Mouse (Mus musculus): Measurements from ENCODE around the gene Ergic1. TPM values are rescaled to one million over a fixed set of nuclear protein-coding genes. Genes with fewer than 3 reads are reported as not detected.

Ergic1 gene
- polyA plus RNA-seq, 1 experiment from 2014 or later, result 39.0 TPM

DNA sequence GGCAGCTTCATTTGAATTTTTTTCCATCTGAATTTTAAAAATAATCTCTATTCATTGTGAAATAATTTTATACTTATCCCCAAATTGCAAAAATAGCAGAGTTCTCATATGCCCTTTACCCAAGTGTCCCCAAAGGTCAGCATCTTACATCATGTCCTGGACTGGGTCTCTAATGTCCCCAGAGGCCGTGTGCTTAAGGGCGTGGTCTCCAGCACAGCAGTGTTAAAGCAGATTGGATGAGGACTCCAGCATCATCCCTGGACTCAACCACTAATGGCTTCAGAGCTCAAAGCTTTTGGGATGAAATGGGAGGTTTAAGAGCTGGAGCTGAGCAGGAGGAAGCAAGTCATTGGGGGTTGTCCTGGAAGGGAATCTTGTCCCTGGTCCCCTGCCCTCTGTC is 45.2 kb downstream of the Ergic1 start:
- no peaks in the 10 kb centered on the region for H3K9me3 ChIP-seq (replicated peaks; ENCODE audit: control insufficient read depth, low read length)
- H3K9ac ChIP-seq (ENCODE audit: low read depth, low read length), result no peak overlapping the region
- H3K4me3 ChIP-seq (ENCODE audit: low read depth, low read length), result no peak overlapping the region
- no peaks in the 10 kb centered on the region for H3K36me3 ChIP-seq (ENCODE audit: control insufficient read depth, insufficient read depth)
- no peak overlapping the region for H3K4me2 ChIP-seq (ENCODE audit: low read depth, low read length)
- no peaks in the 10 kb centered on the region for H3K27me3 ChIP-seq (ENCODE audit: control insufficient read depth, insufficient read depth, low read depth, low read length)
- no peak overlapping the region for H3K27ac ChIP-seq (ENCODE audit: low read length)
- H3K4me1 ChIP-seq (ENCODE audit: control insufficient read depth, low read depth, low read length), result peaks cover 6% of the 10 kb centered on the region
- ATAC-seq (ENCODE audit: low read depth), result no peak
- 80% methylated on average over 2 of the region's 2 CpGs for WGBS (ENCODE audit: insufficient replicate concordance)

DNA sequence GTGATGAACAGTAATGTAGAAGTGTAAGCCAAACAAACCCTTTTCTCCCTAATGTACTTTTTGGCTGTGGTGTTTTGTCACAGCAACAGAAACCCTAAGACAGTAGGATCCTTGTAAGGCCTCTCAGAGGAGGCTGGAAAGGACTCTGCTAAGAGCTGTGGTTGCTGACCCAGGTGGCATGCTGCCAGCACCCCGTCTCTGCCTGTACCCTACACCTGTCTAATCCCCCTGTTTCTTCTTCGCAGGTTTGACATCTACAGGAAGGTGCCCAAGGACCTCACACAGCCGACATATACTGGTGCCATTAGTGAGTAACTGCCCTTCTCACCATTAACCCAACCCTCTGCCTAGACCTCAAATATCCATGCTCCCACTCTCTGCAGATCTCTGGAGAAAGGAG is 47.1 kb downstream of the Ergic1 start:
- 68% methylated on average over 3 of the region's 3 CpGs for WGBS (ENCODE audit: insufficient replicate concordance)
- H3K4me2 ChIP-seq (ENCODE audit: low read depth, low read length), result no peak overlapping the region
- ATAC-seq (ENCODE audit: low read depth), result no peak
- no peaks in the 10 kb centered on the region; the same call in 1 of the 2 replicates for H3K4me1 ChIP-seq (ENCODE audit: control insufficient read depth, low read depth, low read length)
- no peaks in the 10 kb centered on the region for H3K9me3 ChIP-seq (replicated peaks; ENCODE audit: control insufficient read depth, low read length)
- no peak overlapping the region for H3K4me3 ChIP-seq (ENCODE audit: low read depth, low read length)
- H3K27me3 ChIP-seq (ENCODE audit: control insufficient read depth, insufficient read depth, low read depth, low read length), result no peaks in the 10 kb centered on the region
- no peaks in the 10 kb centered on the region for H3K36me3 ChIP-seq (ENCODE audit: control insufficient read depth, insufficient read depth)
- H3K27ac ChIP-seq (ENCODE audit: low read length), result no peak overlapping the region
- H3K9ac ChIP-seq (ENCODE audit: low read depth, low read length), result no peak overlapping the region

DNA sequence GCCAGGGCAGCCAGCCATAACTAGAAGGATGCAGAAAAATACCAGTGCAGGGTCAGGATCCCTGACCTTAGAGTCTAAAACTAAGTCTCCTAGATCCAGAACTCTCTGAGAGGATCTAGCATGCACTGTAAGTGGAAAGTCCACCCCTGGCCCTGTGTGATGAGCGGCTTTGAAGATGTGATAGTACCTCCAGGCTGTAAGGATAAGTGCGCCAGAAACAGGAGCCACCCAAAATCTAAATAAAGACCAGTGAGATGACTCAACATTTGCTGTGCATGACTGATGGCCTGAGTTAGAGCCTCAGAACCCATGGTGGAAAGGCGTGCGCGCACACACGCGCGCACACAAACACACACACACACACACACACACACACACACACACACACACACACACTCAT is 47.6 kb downstream of the Ergic1 start:
- Histone ChIP-seq H3K9ac (ENCODE audit: low read depth, low read length) (no peak overlapping the region), H3K4me2 (ENCODE audit: low read depth, low read length) (no peak overlapping the region), H3K36me3 (ENCODE audit: control insufficient read depth, insufficient read depth) (no peaks in the 10 kb centered on the region), H3K4me1 (ENCODE audit: control insufficient read depth, low read depth, low read length) (no peaks in the 10 kb centered on the region), H3K9me3 (replicated peaks; ENCODE audit: control insufficient read depth, low read length) (no peaks in the 10 kb centered on the region), H3K27me3 (ENCODE audit: control insufficient read depth, insufficient read depth, low read depth, low read length) (no peaks in the 10 kb centered on the region), H3K27ac (ENCODE audit: low read length) (no peak overlapping the region), H3K4me3 (ENCODE audit: low read depth, low read length) (no peak overlapping the region)
- ATAC-seq (ENCODE audit: low read depth), result no peak
- WGBS (ENCODE audit: insufficient replicate concordance), result 81% methylated on average over 8 of the region's 8 CpGs

DNA sequence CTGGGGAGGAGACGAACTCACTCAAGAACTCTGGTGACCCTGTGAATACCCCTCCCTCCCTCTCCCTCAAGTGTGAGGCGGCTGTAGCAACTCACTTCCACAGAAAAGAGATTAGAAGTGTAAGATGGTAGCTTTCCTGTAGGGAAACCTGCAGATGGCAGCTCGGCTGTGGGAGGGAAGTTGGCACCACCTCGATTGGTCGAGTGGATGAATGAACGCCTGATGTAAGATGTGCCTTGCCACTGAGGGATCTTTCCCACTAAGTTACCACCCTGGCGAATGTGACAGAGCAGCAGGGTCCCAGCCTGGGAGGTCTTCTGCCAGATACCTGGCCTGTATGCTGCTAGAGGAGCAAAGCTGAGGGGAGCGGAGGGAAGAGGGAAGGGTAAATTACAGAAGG is 48.5 kb downstream of the Ergic1 start:
- Histone ChIP-seq H3K36me3 (ENCODE audit: control insufficient read depth, insufficient read depth) (no peaks in the 10 kb centered on the region), H3K4me1 (ENCODE audit: control insufficient read depth, low read depth, low read length) (no peaks in the 10 kb centered on the region), H3K27ac (ENCODE audit: low read length) (no peak overlapping the region), H3K4me3 (ENCODE audit: low read depth, low read length) (no peak overlapping the region), H3K4me2 (ENCODE audit: low read depth, low read length) (no peak overlapping the region), H3K9ac (ENCODE audit: low read depth, low read length) (no peak overlapping the region), H3K9me3 (replicated peaks; ENCODE audit: control insufficient read depth, low read length) (no peaks in the 10 kb centered on the region), H3K27me3 (ENCODE audit: control insufficient read depth, insufficient read depth, low read depth, low read length) (no peaks in the 10 kb centered on the region)
- 66% methylated on average over 8 of the region's 8 CpGs for WGBS (ENCODE audit: insufficient replicate concordance)
- no peak for ATAC-seq (ENCODE audit: low read depth)

DNA sequence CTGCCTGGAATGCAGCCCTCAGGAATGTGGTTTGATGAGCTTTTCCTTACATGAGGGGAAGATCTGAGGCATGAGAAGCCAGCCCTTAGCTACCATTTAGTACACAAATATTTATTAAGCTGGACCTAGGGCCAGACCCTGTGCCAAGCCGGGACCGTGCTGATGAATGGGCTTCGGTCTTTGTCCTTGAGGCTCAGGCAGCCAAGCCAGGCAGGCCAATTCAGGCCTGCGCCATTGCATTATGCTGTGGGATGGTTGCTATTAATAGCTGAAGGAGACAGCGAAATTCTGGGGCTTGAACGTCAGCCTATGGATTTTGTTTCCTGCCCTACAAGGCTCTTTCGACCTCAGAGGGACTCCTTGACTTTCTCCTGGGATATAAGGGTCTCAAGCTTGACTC is 50.0 kb downstream of the Ergic1 start:
- no peaks in the 10 kb centered on the region for H3K27me3 ChIP-seq (ENCODE audit: control insufficient read depth, insufficient read depth, low read depth, low read length)
- no peak overlapping the region for H3K4me2 ChIP-seq (ENCODE audit: low read depth, low read length)
- H3K27ac ChIP-seq (ENCODE audit: low read length), result no peak overlapping the region
- no peak overlapping the region for H3K9ac ChIP-seq (ENCODE audit: low read depth, low read length)
- H3K9me3 ChIP-seq (replicated peaks; ENCODE audit: control insufficient read depth, low read length), result no peaks in the 10 kb centered on the region
- 73% methylated on average over 7 of the region's 7 CpGs for WGBS (ENCODE audit: insufficient replicate concordance)
- H3K36me3 ChIP-seq (ENCODE audit: control insufficient read depth, insufficient read depth), result no peaks in the 10 kb centered on the region
- no peaks in the 10 kb centered on the region for H3K4me1 ChIP-seq (ENCODE audit: control insufficient read depth, low read depth, low read length)
- no peak for ATAC-seq (ENCODE audit: low read depth)
- no peak overlapping the region for H3K4me3 ChIP-seq (ENCODE audit: low read depth, low read length)

DNA sequence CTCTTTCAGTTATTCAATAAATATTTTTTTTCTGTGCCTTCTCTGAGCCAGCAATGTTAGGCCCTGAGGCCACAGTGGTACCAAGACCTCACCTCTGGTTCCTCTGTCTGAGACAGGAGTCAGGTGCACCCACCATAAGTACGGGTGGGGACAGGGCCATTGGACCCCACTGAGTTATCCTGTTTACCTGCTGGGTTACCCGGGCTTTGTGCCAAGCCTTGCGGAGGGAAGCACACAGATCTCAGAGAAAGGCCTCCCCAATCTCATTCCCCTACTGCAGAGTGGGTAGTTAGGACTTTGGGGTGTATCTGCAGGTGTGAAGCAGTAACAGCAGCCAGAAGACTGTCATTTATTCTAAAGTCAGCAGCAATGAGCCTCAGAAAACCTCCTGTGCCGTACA is 50.6 kb downstream of the Ergic1 start:
- Histone ChIP-seq H3K4me3 (ENCODE audit: low read depth, low read length) (no peak overlapping the region), H3K27me3 (ENCODE audit: control insufficient read depth, insufficient read depth, low read depth, low read length) (no peaks in the 10 kb centered on the region), H3K9ac (ENCODE audit: low read depth, low read length) (no peak overlapping the region), H3K36me3 (ENCODE audit: control insufficient read depth, insufficient read depth) (no peaks in the 10 kb centered on the region), H3K4me2 (ENCODE audit: low read depth, low read length) (no peak overlapping the region), H3K27ac (ENCODE audit: low read length) (no peak overlapping the region), H3K4me1 (ENCODE audit: control insufficient read depth, low read depth, low read length) (peaks cover 2% of the 10 kb centered on the region), H3K9me3 (replicated peaks; ENCODE audit: control insufficient read depth, low read length) (no peaks in the 10 kb centered on the region)
- 70% methylated on average over 4 of the region's 4 CpGs for WGBS (ENCODE audit: insufficient replicate concordance)
- ATAC-seq (ENCODE audit: low read depth), result no peak

DNA sequence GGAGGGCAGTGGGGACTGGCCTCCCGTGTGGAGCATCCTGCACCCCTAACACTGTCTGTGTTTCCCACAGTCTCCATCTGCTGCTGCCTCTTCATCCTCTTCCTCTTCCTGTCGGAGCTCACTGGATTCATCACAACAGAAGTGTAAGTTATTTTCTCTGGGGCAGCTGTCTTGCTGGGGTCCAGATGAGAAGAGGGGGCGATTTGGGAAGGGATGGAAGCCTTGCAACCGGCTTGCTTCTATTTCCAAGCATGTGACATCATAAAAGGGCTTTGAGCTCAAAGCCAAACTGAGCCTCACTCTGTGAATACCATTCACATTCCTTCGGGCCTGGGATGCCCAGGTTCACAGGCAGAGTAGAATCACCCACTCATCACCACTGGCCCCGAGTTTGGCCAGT is 53.0 kb downstream of the Ergic1 start:
- Histone ChIP-seq H3K9me3 (replicated peaks; ENCODE audit: control insufficient read depth, low read length) (no peaks in the 10 kb centered on the region), H3K9ac (ENCODE audit: low read depth, low read length) (no peak overlapping the region), H3K27me3 (ENCODE audit: control insufficient read depth, insufficient read depth, low read depth, low read length) (no peaks in the 10 kb centered on the region), H3K4me2 (ENCODE audit: low read depth, low read length) (no peak overlapping the region), H3K36me3 (ENCODE audit: control insufficient read depth, insufficient read depth) (no peaks in the 10 kb centered on the region), H3K4me1 (ENCODE audit: control insufficient read depth, low read depth, low read length) (peaks cover 4% of the 10 kb centered on the region), H3K4me3 (ENCODE audit: low read depth, low read length) (no peak overlapping the region), H3K27ac (ENCODE audit: low read length) (no peak overlapping the region)
- no peak for ATAC-seq (ENCODE audit: low read depth)
- 64% methylated on average over 6 of the region's 6 CpGs for WGBS (ENCODE audit: insufficient replicate concordance)

DNA sequence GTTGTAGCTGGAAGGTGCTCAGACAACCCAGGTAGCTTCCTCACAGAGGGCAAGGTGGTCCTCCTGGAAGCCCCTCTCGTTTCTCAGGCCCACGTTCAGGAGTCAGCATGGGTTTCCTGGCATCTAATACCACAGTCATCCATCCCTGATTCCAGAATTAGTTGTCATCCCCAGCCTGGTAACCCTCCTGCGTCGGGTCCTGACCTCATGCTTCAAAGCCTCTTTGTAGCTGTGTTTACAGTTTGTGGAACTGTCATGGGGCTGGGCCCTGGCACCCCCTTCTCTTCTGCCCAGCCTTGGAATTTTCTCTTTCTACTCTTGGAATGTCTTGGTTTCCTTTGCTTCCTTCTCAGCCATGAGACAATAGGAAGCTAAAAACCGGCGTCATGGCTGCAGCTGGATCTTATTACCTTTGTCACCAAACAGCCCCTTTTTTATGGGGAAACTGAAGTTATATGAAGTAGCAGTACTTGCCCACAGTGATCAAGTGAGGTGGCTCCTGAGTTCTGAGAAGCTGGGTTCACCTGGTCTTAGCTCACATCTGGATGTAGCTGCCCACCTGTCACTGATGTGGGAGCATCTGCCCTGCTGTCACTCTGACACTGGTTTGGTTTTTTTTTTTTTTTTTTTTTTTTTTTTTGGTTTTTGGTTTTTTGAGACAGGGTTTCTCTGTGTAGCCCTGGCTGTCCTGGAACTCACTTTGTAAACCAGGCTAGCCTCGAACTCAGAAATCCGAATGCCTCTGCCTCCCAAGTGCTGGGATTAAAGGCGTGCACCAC is 53.6 kb downstream of the Ergic1 start:
- H3K27me3 ChIP-seq (ENCODE audit: control insufficient read depth, insufficient read depth, low read depth, low read length), result no peaks in the 10 kb centered on the region
- no peaks in the 10 kb centered on the region for H3K36me3 ChIP-seq (ENCODE audit: control insufficient read depth, insufficient read depth)
- no peak overlapping the region for H3K27ac ChIP-seq (ENCODE audit: low read length)
- WGBS (ENCODE audit: insufficient replicate concordance), result 70% methylated on average over 9 of the region's 9 CpGs
- H3K9me3 ChIP-seq (replicated peaks; ENCODE audit: control insufficient read depth, low read length), result no peaks in the 10 kb centered on the region
- no peak overlapping the region for H3K4me3 ChIP-seq (ENCODE audit: low read depth, low read length)
- H3K4me2 ChIP-seq (ENCODE audit: low read depth, low read length), result no peak overlapping the region
- H3K9ac ChIP-seq (ENCODE audit: low read depth, low read length), result no peak overlapping the region
- peaks cover 4% of the 10 kb centered on the region for H3K4me1 ChIP-seq (ENCODE audit: control insufficient read depth, low read depth, low read length)
- ATAC-seq (ENCODE audit: low read depth), result no peak

DNA sequence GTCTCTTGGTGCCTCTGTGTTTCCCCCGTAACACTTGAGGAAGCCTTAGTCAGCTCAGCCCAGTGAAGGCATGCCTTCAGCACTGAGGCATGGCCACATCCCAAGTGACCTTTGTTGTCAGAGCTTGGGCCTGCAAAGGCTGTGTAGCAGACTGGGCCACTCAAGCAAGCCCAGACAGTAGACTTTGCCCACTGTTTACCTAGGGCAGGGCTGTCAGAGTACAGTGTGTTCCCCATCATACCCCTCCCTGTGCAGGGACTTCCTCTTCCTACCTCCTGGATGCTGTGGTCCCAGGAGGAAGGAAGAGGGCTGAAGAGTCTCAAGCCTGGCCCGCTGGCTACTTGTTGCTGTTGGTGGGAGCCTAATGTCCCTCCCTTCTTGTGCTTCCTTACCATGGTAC is 55.4 kb downstream of the Ergic1 start:
- Histone ChIP-seq H3K9me3 (replicated peaks; ENCODE audit: control insufficient read depth, low read length) (no peaks in the 10 kb centered on the region), H3K36me3 (ENCODE audit: control insufficient read depth, insufficient read depth) (no peaks in the 10 kb centered on the region), H3K27ac (ENCODE audit: low read length) (no peak overlapping the region), H3K27me3 (ENCODE audit: control insufficient read depth, insufficient read depth, low read depth, low read length) (no peaks in the 10 kb centered on the region), H3K4me2 (ENCODE audit: low read depth, low read length) (no peak overlapping the region), H3K9ac (ENCODE audit: low read depth, low read length) (no peak overlapping the region), H3K4me1 (ENCODE audit: control insufficient read depth, low read depth, low read length) (peaks cover 7% of the 10 kb centered on the region), H3K4me3 (ENCODE audit: low read depth, low read length) (no peak overlapping the region)
- ATAC-seq (ENCODE audit: low read depth), result peak; percentile 92
- WGBS (ENCODE audit: insufficient replicate concordance), result 62% methylated on average over 2 of the region's 2 CpGs

Measured in liver, embryonic 16.5 days (tissue).